Mouse (Mus musculus) spleen, adult 2 months (tissue): ENCODE measurements around the gene Spopl. TPM values are rescaled to one million over a fixed set of nuclear protein-coding genes. Genes with fewer than 3 reads are reported as not detected.

Experiments
- DNase-seq, 2 experiments: peaks; one replicate each; pipeline versions ENCODE4 v3.0.0 to v3.0.0-alpha.2; 2012 to 2021; ENCODE audit warnings: low spot score in 2 of 2, low read depth in 1 of 2
- H3K27ac ChIP-seq: fragments of 200-500 bp; 2 replicates; pipeline ENCODE4 v1.5.1; 2012; ENCODE audit warnings: low read length, inconsistent platforms; ENCODE audit not compliant: insufficient read depth
- H3K27me3 ChIP-seq: fragments of 200-500 bp; 2 replicates; pipeline ENCODE4 v1.6.1; 2012; ENCODE audit warnings: mild to moderate bottlenecking, moderate library complexity, low read length, inconsistent platforms; ENCODE audit not compliant: control insufficient read depth, insufficient read depth
- H3K36me3 ChIP-seq: fragments of 200-500 bp; 2 replicates; pipeline ENCODE4 v1.6.1; 2012; ENCODE audit warnings: mild to moderate bottlenecking, low read length, inconsistent platforms; ENCODE audit not compliant: control insufficient read depth, insufficient read depth
- H3K4me1 ChIP-seq: fragments of 200-500 bp; 2 replicates; pipeline ENCODE4 v1.6.1; 2011; ENCODE audit warnings: inconsistent platforms; ENCODE audit not compliant: control insufficient read depth, insufficient read depth, insufficient read length
- H3K4me3 ChIP-seq: fragments of 200-500 bp; 2 replicates; pipeline ENCODE4 v1.5.1; 2011; ENCODE audit warnings: mild to moderate bottlenecking, inconsistent platforms; ENCODE audit not compliant: insufficient read depth, insufficient read length; ENCODE audit errors: extremely low read depth
- CTCF ChIP-seq: fragments of 200-500 bp; IDR thresholded peaks from 2 replicates; pipeline ENCODE4 v1.5.1; 2011; ENCODE audit warnings: mild to moderate bottlenecking, inconsistent platforms; ENCODE audit not compliant: insufficient read depth, insufficient read length, insufficient replicate concordance; ENCODE audit errors: extremely low read depth
- POLR2A ChIP-seq: fragments of 200-500 bp; IDR thresholded peaks from 2 replicates; pipeline ENCODE4 v1.6.1; 2011; ENCODE audit warnings: low read depth, low read length, inconsistent platforms
- WGBS: fragments of 180-500 bp; shearing (Covaris S2); methylation state at CpG from one replicate; pipeline ENCODE4 v1.1.7; 2018; 5-methylcytosine and 5-hydroxymethylcytosine counted together
- polyA plus RNA-seq: library from polyadenylated mRNA; depleted of rRNA; stranded (reverse); fragments of >200 nt; gene quantifications from 2 replicates; pipeline ENCODE4 v1.2.3, GENCODE M21; 2012

The Spopl gene
- polyA plus RNA-seq, 1 experiment, result 2.3 TPM

- TF ChIP-seq CTCF (no peak), POLR2A (no peak)
- Histone ChIP-seq H3K27ac (no peak overlapping the region), H3K36me3 (peaks cover 7% of the 10 kb centered on the region; the same call in 1 of the 2 replicates), H3K27me3 (no peaks in the 10 kb centered on the region), H3K4me3 (no peak overlapping the region), H3K4me1 (no peaks in the 10 kb centered on the region)
- no peak for DNase-seq
- 95% methylated on average over 3 of the region's 3 CpGs for WGBS
Measured at GRCm38 (mm10) chr2:23505141-23505540, 66.8 kb downstream of the Spopl start.

GRCm38 (mm10) chr2:23481715-23482114 lies 90.2 kb downstream of the Spopl start:
- no peak overlapping the region for H3K27ac ChIP-seq
- TF ChIP-seq POLR2A (no peak), CTCF (no peak)
- 84% methylated on average over 1 of the region's 1 CpGs for WGBS
- no peak overlapping the region for H3K4me3 ChIP-seq
- no peaks in the 10 kb centered on the region for H3K27me3 ChIP-seq
- DNase-seq, result no peak
- no peaks in the 10 kb centered on the region for H3K36me3 ChIP-seq
- no peaks in the 10 kb centered on the region for H3K4me1 ChIP-seq

DNA sequence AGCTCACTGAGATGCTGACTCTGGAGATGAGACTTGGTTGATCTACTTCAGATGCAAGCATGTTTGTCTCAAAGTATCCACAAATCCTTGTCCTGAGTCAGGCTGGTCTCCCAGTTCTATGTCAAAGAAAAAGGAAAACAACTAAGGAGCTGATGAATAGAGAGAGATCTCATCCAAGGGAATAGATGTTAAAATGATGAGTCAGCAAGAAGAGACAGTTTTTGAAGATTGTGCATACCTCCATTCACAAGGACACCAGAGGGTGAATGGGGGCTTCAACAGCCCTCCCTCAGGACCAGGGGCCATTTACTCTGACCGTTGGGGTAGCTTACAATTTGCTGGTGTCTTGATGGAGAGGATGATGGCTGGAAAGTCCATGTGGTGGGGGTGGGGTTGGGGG lies 104.4 kb downstream of the Spopl start:
- H3K36me3 ChIP-seq, result no peaks in the 10 kb centered on the region
- no peaks in the 10 kb centered on the region for H3K27me3 ChIP-seq
- H3K4me3 ChIP-seq, result no peak overlapping the region
- no peak overlapping the region for H3K27ac ChIP-seq
- 77% methylated on average over 1 of the region's 1 CpGs for WGBS
- no peak for DNase-seq
- TF ChIP-seq POLR2A (no peak), CTCF (no peak)
- H3K4me1 ChIP-seq, result no peaks in the 10 kb centered on the region

- no peak overlapping the region for H3K27ac ChIP-seq
Measured at GRCm38 (mm10) chr2:23457452-23457851, 114.5 kb downstream of the Spopl start.

More at GRCm38 (mm10) chr2:23457452-23457851, 114.5 kb downstream of the Spopl start:
- Histone ChIP-seq H3K36me3 (no peaks in the 10 kb centered on the region), H3K4me3 (no peak overlapping the region), H3K27me3 (no peaks in the 10 kb centered on the region), H3K4me1 (no peaks in the 10 kb centered on the region)
- no peak for TF ChIP-seq CTCF
- no peak for TF ChIP-seq POLR2A
- DNase-seq, result no peak
